Comparison of ENCODE assay signal across 8 mouse cellular contexts in the genomic region with DNA sequence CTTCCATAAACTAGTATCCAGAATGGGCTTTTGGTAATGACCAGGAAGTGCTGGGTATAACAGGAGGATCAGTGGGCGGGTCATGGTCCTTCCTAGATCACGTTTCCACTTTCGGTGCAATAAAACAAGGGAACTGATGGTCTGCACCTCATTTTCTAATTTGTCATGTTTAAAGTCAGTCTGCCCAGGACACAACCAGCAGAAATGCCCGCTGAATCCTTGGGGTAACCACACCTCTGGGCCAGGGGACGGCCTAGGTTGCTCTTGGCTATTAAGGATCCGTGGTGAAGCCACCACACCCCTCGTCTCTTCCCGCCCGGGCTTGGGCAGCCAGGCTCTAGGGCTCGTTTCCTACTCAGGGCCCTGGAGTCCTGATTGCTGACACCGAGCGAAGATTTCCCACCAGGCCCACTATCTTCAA. TPM values are rescaled to one million over a fixed set of nuclear protein-coding genes. Genes with fewer than 3 reads are reported as not detected.
A peak's percentile ranks its signal among the peaks of the same experiment; 100 is the strongest.
DNase-seq lines count a peak whose midpoint lies in the region; ATAC-seq and TF ChIP-seq lines count a peak whose summit lies in the region.

No protein-coding gene starts in this region.

- no peak for TF ChIP-seq POLR2A in heart, adult 2 months (IDR thresholded peaks at IDR 0.05; ENCODE audit: insufficient read depth, low read depth, low read length)

- H3K27me3 ChIP-seq in heart, adult 2 months (ENCODE audit: control insufficient read depth, insufficient read depth, low read length), result no peaks in the 10 kb centered on the region
- H3K27me3 ChIP-seq in E14TG2a.4 (ENCODE audit: insufficient read depth, low read length), result no peaks in the 10 kb centered on the region
- H3K27me3 ChIP-seq in embryonic facial prominence, embryonic 10.5 days (replicated peaks; ENCODE audit: low read depth, poor library complexity, severe bottlenecking), result no peaks in the 10 kb centered on the region
- no peaks in the 10 kb centered on the region for H3K27me3 ChIP-seq in hindbrain, embryonic 12.5 days
- no peaks in the 10 kb centered on the region for H3K27me3 ChIP-seq in liver, embryonic 15.5 days

- H3K4me3 ChIP-seq in heart, adult 2 months, result peak overlapping the region; percentile 88
- peak overlapping the region; percentile 92 for H3K4me3 ChIP-seq in E14TG2a.4 (replicated peaks; ENCODE audit: low read length)
- H3K4me3 ChIP-seq in embryonic facial prominence, embryonic 10.5 days, result peak overlapping the region; percentile 86
- peak overlapping the region; percentile 74 for H3K4me3 ChIP-seq in hindbrain, embryonic 12.5 days
- H3K4me3 ChIP-seq in liver, embryonic 15.5 days (replicated peaks), result peak overlapping the region; percentile 84

- H3K36me3 ChIP-seq in heart, adult 2 months (ENCODE audit: control insufficient read depth, insufficient read depth, low read length), result peaks cover 3% of the 10 kb centered on the region
- H3K36me3 ChIP-seq in E14TG2a.4 (ENCODE audit: insufficient read depth, low read length), result peaks cover 4% of the 10 kb centered on the region; the same call in 1 of the 2 replicates
- peaks cover 10% of the 10 kb centered on the region for H3K36me3 ChIP-seq in embryonic facial prominence, embryonic 10.5 days (replicated peaks)
- H3K36me3 ChIP-seq in hindbrain, embryonic 12.5 days, result no peaks in the 10 kb centered on the region
- no peaks in the 10 kb centered on the region for H3K36me3 ChIP-seq in liver, embryonic 15.5 days (replicated peaks)

- no peak for DNase-seq in heart, adult 2 months
- DNase-seq in heart, adult 11 months, result no peak
- no peak for DNase-seq in embryonic facial prominence, embryonic 10.5 days (ENCODE audit: low spot score)
- DNase-seq in spleen, postnatal 4 days (ENCODE audit: low spot score in 2 of 2), result peak; percentile 44 to 75
- no peak for DNase-seq in cerebellum, adult 8-10 months

- peak overlapping the region; percentile 75 for H3K9ac ChIP-seq in heart, adult 2 months (ENCODE audit: low read depth, low read length)
- peak overlapping the region; percentile 82 for H3K9ac ChIP-seq in hindbrain, embryonic 12.5 days
- peak overlapping the region; percentile 88 for H3K9ac ChIP-seq in liver, embryonic 15.5 days

- peaks cover 14% of the 10 kb centered on the region for H3K9me3 ChIP-seq in E14TG2a.4 (ENCODE audit: low read length)
- no peaks in the 10 kb centered on the region for H3K9me3 ChIP-seq in embryonic facial prominence, embryonic 10.5 days
- H3K9me3 ChIP-seq in hindbrain, embryonic 12.5 days (replicated peaks), result no peaks in the 10 kb centered on the region
- H3K9me3 ChIP-seq in liver, embryonic 15.5 days (replicated peaks), result no peaks in the 10 kb centered on the region

- TF ChIP-seq CTCF in heart, adult 2 months (IDR thresholded peaks at IDR 0.05), result no peak
- TF ChIP-seq CTCF in E14TG2a.4 (conservative IDR thresholded peaks at IDR 0.05; ENCODE audit: low read length), result no peak

- intact Hi-C loops in heart, adult 2 months (cut with DNase I), result loop anchor here (2.0 kb wide), 2 partner anchors 63 to 469 kb away; a partner anchor contains a TSS

- H3K4me1 ChIP-seq in heart, adult 2 months (ENCODE audit: control insufficient read depth, insufficient read depth, low read length), result peaks cover 4% of the 10 kb centered on the region
- H3K4me1 ChIP-seq in E14TG2a.4 (replicated peaks; ENCODE audit: low read depth, low read length), result peaks cover 28% of the 10 kb centered on the region
- peaks cover 44% of the 10 kb centered on the region for H3K4me1 ChIP-seq in embryonic facial prominence, embryonic 10.5 days
- peaks cover 39% of the 10 kb centered on the region for H3K4me1 ChIP-seq in hindbrain, embryonic 12.5 days
- peaks cover 74% of the 10 kb centered on the region for H3K4me1 ChIP-seq in liver, embryonic 15.5 days (replicated peaks)

- peak overlapping the region; percentile 70 for H3K4me2 ChIP-seq in hindbrain, embryonic 12.5 days (replicated peaks)
- peak overlapping the region; percentile 90 for H3K4me2 ChIP-seq in liver, embryonic 15.5 days

- H3K79me2 ChIP-seq in heart, adult 2 months (replicated peaks; ENCODE audit: control insufficient read depth, insufficient read depth, low read length), result peaks cover 2% of the 10 kb centered on the region; the same call in 1 of the 2 replicates

- TF ChIP-seq EP300 in heart, adult 2 months (IDR thresholded peaks at IDR 0.05; ENCODE audit: insufficient read depth, low read depth, low read length), result no peak

- H3K27ac ChIP-seq in heart, adult 2 months, result peak overlapping the region; percentile 78
- H3K27ac ChIP-seq in embryonic facial prominence, embryonic 10.5 days (replicated peaks), result peak overlapping the region; percentile 92
- H3K27ac ChIP-seq in hindbrain, embryonic 12.5 days, result peak overlapping the region; percentile 89
- H3K27ac ChIP-seq in liver, embryonic 15.5 days (replicated peaks), result peak overlapping the region; percentile 97

- WGBS in heart, adult 2 months, result under 1% methylated on average over 12 of the region's 12 CpGs
- WGBS in embryonic facial prominence, embryonic 10.5 days, result under 1% methylated on average over 12 of the region's 12 CpGs
- 1% methylated on average over 12 of the region's 12 CpGs for WGBS in hindbrain, embryonic 12.5 days
- WGBS in liver, embryonic 15.5 days (ENCODE audit: insufficient replicate concordance), result under 1% methylated on average over 12 of the region's 12 CpGs

- ATAC-seq in hindbrain, embryonic 12.5 days (ENCODE audit: low FRiP score), result peak; percentile 37
- ATAC-seq in liver, embryonic 15.5 days (ENCODE audit: insufficient read depth), result peak; percentile 68

RNA-seq across cellular contexts. Expression of a gene that starts 2.3 kb away (rescaled TPM):
- 10 to 100 TPM; 24.8 to 27.6 TPM for total RNA-seq in heart, adult 2 months (2021)
- polyA plus RNA-seq in heart, adult 2 months (2012; rRNA removed), result 19.2 and 25.2 TPM in 2 replicates
- 124 and 129 TPM in 2 replicates for polyA plus RNA-seq in embryonic facial prominence, embryonic 10.5 days (2016; fragmentation: Nextera tagmentation; extraction: Ambion mirVana)
- 130 and 139 TPM in 2 replicates for polyA plus RNA-seq in hindbrain, embryonic 12.5 days (2016; fragmentation: Nextera tagmentation; extraction: Ambion mirVana)
- 62.7 and 64.8 TPM in 2 replicates for polyA plus RNA-seq in liver, embryonic 15.5 days (2015; fragmentation: Nextera tagmentation; extraction: Ambion mirVana)

RNA-seq across cellular contexts. Expression of a gene that starts 2.3 kb away (rescaled TPM):
- 10 to 100 TPM; 59.7 to 68.1 TPM for total RNA-seq in heart, adult 2 months (2021)
- polyA plus RNA-seq in heart, adult 2 months (2012; rRNA removed), result 19.5 and 31.2 TPM in 2 replicates
- polyA plus RNA-seq in embryonic facial prominence, embryonic 10.5 days (2016; fragmentation: Nextera tagmentation; extraction: Ambion mirVana), result 159 and 162 TPM in 2 replicates
- polyA plus RNA-seq in hindbrain, embryonic 12.5 days (2016; fragmentation: Nextera tagmentation; extraction: Ambion mirVana), result 123 and 126 TPM in 2 replicates
- 117 and 132 TPM in 2 replicates for polyA plus RNA-seq in liver, embryonic 15.5 days (2015; fragmentation: Nextera tagmentation; extraction: Ambion mirVana)

RNA-seq across cellular contexts. Expression of a gene that starts 33.9 kb away (rescaled TPM):
- 1 to 10 TPM; 5.8 TPM for total RNA-seq in heart, adult 2 months (2021)
- 5.6 and 8.5 TPM in 2 replicates for polyA plus RNA-seq in heart, adult 2 months (2012; rRNA removed)
- polyA plus RNA-seq in embryonic facial prominence, embryonic 10.5 days (2016; fragmentation: Nextera tagmentation; extraction: Ambion mirVana), result 5.3 and 5.8 TPM in 2 replicates
- 3.7 and 3.8 TPM in 2 replicates for polyA plus RNA-seq in hindbrain, embryonic 12.5 days (2016; fragmentation: Nextera tagmentation; extraction: Ambion mirVana)
- 31.9 and 33.9 TPM in 2 replicates for polyA plus RNA-seq in liver, embryonic 15.5 days (2015; fragmentation: Nextera tagmentation; extraction: Ambion mirVana)

RNA-seq across cellular contexts. Expression of a gene that starts 54.6 kb away (rescaled TPM):
- total RNA-seq in heart, adult 2 months (2021), result under 1 TPM; 0.70 to 0.86 TPM
- 0.70 and 0.73 TPM in 2 replicates for polyA plus RNA-seq in heart, adult 2 months (2012; rRNA removed)
- polyA plus RNA-seq in embryonic facial prominence, embryonic 10.5 days (2016; fragmentation: Nextera tagmentation; extraction: Ambion mirVana), result 3.6 and 3.7 TPM in 2 replicates
- polyA plus RNA-seq in hindbrain, embryonic 12.5 days (2016; fragmentation: Nextera tagmentation; extraction: Ambion mirVana), result 6.6 and 8.7 TPM in 2 replicates
- 34.9 and 36.4 TPM in 2 replicates for polyA plus RNA-seq in liver, embryonic 15.5 days (2015; fragmentation: Nextera tagmentation; extraction: Ambion mirVana)

Comparison
In these comparisons a context has a peak if more than half of its experiments do, and no peak if none do; other contexts are left out.
1. DNase-seq: peak in spleen, postnatal 4 days (2 of 2); none in heart, adult 2 months (0 of 2), heart, adult 11 months (single experiment), embryonic facial prominence, embryonic 10.5 days (single experiment) and cerebellum, adult 8-10 months (single experiment).
2. Peak in every context shown above with its lines, with median percentiles within 50 percentile points of each other: H3K27ac ChIP-seq, H3K4me3 ChIP-seq and H3K9ac ChIP-seq.